Mouse (Mus musculus): ENCODE measurements around the gene Nbr1. TPM values are rescaled to one million over a fixed set of nuclear protein-coding genes. Genes with fewer than 3 reads are reported as not detected.
"Not testable (repeated sequence)": the region's sequence is repeated elsewhere in the genome, so short reads cannot be mapped to it uniquely, and the experiment has no call there.

Nbr1 gene
- total RNA-seq, 1 experiment from 2014 or later = 130 TPM

- peak; percentile 87 for DNase-seq
Observed at GRCm38 (mm10) chr11:101582054-101583035, 30.4 kb downstream of the Nbr1 start, which contains the start of gene Tmem106a. TSS of gene Tmem106a (plus strand) at chr11:101582242.

GRCm38 (mm10) chr11:101583205-101583604 lies 31.3 kb downstream of the Nbr1 start:
- DNase-seq = no peak

GRCm38 (mm10) chr11:101585031-101585430 lies 33.1 kb downstream of the Nbr1 start:
- not testable (repeated sequence) for DNase-seq

GRCm38 (mm10) chr11:101585805-101586204 lies 33.9 kb downstream of the Nbr1 start:
- no peak for DNase-seq

GRCm38 (mm10) chr11:101587676-101588075 lies 35.7 kb downstream of the Nbr1 start:
- DNase-seq = no peak

GRCm38 (mm10) chr11:101588868-101589267 lies 36.9 kb downstream of the Nbr1 start:
- DNase-seq = no peak

GRCm38 (mm10) chr11:101589444-101589843 lies 37.5 kb downstream of the Nbr1 start:
- peak; percentile 72 for DNase-seq

GRCm38 (mm10) chr11:101589989-101590624 lies 38.2 kb downstream of the Nbr1 start:
- DNase-seq = no peak

GRCm38 (mm10) chr11:101599156-101599555 lies 47.2 kb downstream of the Nbr1 start, which contains the start of gene Gm11634:
TSS of gene Gm11634 (minus strand) at chr11:101599256.
- DNase-seq = no peak

- DNase-seq = peak; percentile 88
Observed at GRCm38 (mm10) chr11:101602491-101602890, 50.5 kb downstream of the Nbr1 start.

GRCm38 (mm10) chr11:101604116-101604515 lies 52.2 kb downstream of the Nbr1 start:
- no peak for DNase-seq

GRCm38 (mm10) chr11:101604531-101605453 lies 52.8 kb downstream of the Nbr1 start:
- peak; percentile 90 for DNase-seq

GRCm38 (mm10) chr11:101607134-101607533 lies 55.2 kb downstream of the Nbr1 start:
- DNase-seq = not testable (repeated sequence)

GRCm38 (mm10) chr11:101610445-101610844 lies 58.5 kb downstream of the Nbr1 start:
- no peak for DNase-seq

- DNase-seq = no peak
Observed at GRCm38 (mm10) chr11:101613596-101613995, 61.6 kb downstream of the Nbr1 start.

GRCm38 (mm10) chr11:101614116-101614515 lies 62.2 kb downstream of the Nbr1 start:
- DNase-seq = no peak

GRCm38 (mm10) chr11:101615380-101615779 lies 63.4 kb downstream of the Nbr1 start:
- DNase-seq = no peak

- no peak for DNase-seq
Observed at GRCm38 (mm10) chr11:101616104-101616503, 64.2 kb downstream of the Nbr1 start.

- no peak for DNase-seq
Observed at GRCm38 (mm10) chr11:101616948-101617767, 65.2 kb downstream of the Nbr1 start.

- DNase-seq = peak; percentile 76
Observed at GRCm38 (mm10) chr11:101617849-101618248, 65.9 kb downstream of the Nbr1 start.

GRCm38 (mm10) chr11:101618596-101618995 lies 66.6 kb downstream of the Nbr1 start:
- DNase-seq = peak; percentile 46
